Mouse (Mus musculus): ENCODE results near the gene Nanos3.

DNA sequence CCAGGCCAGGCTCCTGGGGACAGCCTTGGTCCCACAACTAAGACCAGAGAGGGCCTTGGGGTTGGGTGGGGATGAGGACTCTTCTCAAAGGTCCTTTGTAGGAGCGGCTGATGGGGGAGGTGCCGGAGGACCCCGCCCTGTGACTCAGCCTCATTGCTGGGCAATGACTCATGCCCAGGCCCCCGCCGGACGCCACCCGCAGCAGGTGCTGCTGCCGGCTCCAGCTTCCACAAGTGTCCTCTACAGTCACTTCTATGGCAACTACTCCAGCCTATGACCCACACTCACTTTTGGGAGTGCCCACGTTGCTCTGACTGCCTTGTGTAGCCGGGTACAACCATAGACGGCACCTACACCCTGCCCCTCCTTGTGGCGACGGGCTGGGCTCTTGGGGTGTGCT is 7.0 kb upstream of the Nanos3 start:
- TF ChIP-seq POLR2A (IDR thresholded peaks at IDR 0.05; ENCODE audit: borderline replicate concordance, extremely low read depth, low read depth, low read length): peak; percentile 68; the same call in 1 of the 2 replicates
- TF ChIP-seq CTCF (IDR thresholded peaks at IDR 0.05; ENCODE audit: insufficient read depth, low read length): no peak

Data from lung, adult 2 months (tissue).